Mouse (Mus musculus): Measurements from ENCODE around the gene Tmeff1. TPM values are rescaled to one million over a fixed set of nuclear protein-coding genes. Genes with fewer than 3 reads are reported as not detected.
"Not testable (repeated sequence)": the region's sequence is repeated elsewhere in the genome, so short reads cannot be mapped to it uniquely, and the experiment has no call there.

The Tmeff1 gene
- total RNA-seq, 1 experiment from 2014 or later = 0.48 TPM

DNA sequence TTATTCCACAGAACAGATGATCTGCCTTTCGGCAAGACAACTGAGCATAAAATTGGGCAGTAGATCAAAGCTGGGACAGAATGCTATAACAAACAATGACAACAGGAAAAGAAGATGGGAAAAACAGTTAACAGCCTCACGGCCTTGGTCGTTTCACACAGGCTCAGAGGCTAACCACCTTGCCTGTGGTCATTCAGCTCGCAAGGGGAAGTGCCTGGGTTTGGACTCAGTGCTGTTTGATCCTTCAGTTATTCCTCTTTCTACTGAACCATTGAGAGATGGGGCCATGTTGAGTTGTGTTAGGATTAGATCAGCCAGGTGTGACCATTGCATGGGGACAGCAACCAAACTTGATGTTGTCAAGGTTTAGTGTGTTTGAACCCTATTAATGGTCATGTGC is 75.2 kb downstream of the Tmeff1 start:
- no peak for ATAC-seq (replicated peaks; ENCODE audit: insufficient number of reproducible peaks, low FRiP score, low TSS enrichment, poor library complexity, severe bottlenecking)

DNA sequence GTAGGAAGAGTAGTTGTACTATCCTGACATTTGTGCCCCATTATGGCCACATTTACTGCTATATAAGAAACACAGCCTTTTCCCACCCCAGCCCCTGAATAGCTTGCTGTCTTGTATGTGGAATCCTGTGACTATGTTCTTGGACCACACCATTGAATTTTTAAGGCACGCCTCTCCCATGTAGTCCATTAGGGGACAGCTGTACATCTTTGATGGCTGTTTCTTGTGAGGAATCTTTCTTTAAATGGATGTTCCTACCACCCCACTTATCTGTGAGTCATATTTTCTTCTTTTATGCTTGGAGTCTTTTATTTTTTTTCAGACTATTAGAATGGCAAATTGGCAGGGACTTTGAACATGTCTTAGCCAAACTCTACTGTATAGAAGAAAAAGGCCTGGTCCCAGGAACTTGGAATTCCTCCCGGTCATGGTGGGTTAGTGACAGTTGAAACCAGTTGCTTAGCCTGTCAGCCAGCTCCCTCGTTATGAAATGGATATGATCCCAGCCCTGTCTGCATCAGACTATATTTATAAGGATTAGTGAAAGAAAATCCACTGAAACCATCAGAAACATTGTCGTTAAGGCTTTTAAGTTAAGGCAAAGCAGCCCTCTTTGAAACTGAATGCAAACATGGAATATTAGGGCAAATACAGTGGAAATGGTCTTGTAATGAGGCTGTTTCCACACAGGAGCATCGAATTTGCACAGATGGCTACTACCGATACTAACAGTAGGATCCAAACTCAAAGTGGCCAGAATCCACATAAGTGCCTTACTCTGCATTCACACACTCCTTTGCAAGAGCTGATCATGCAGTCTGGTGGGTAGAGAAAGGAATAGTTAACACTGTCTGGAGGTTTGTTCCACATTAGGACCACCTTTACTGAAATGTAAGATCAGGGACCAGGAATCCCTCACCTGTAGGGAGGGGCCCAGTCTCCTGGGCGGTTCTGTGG is 75.9 kb downstream of the Tmeff1 start:
- no peak for ATAC-seq (replicated peaks; ENCODE audit: insufficient number of reproducible peaks, low FRiP score, low TSS enrichment, poor library complexity, severe bottlenecking)

DNA sequence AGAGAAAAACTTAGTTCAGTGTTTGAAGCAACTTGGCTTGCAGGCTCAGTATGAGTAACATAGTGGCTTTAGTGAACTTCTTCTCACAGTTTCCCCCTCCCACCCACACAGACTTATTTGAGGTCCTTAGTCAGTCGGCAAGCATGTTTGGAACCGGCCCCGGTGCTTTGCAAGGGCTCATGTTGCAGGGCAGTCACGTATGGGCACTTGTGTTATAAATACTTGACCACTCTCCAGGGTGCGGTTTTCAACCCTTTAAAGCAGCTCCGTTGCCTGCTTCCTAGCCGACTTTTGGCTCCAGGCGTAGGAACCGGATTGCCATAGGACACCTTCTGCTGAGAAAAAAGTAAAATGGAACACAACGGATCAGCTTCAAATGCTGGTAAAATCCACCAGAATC is 78.3 kb downstream of the Tmeff1 start, which contains the start of gene Cavin4:
Cavin4 (plus strand) TSS at position 244 of the 400 bp plus-strand sequence.
- ATAC-seq (replicated peaks; ENCODE audit: insufficient number of reproducible peaks, low FRiP score, low TSS enrichment, poor library complexity, severe bottlenecking) = no peak

DNA sequence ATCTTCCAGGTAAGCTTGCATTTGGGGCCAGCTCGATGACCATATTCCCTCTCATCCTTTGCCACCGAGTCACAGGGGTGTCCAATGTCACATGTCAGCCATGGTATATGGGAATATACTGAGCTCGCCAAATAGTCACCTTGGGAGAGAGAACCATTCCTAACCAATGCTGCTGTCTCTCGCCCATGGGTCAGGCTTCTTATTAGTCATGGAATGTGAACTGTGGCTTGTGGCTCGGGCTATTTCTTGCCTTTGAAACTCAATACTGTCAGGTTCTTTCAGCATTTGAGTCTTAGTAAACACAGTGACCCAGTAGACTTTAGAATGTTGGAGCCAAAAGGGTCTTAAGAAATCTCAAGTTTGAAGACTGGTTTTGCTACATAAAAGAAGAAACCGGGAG is 79.0 kb downstream of the Tmeff1 start:
- ATAC-seq (replicated peaks; ENCODE audit: insufficient number of reproducible peaks, low FRiP score, low TSS enrichment, poor library complexity, severe bottlenecking) = no peak

- no peak for ATAC-seq (replicated peaks; ENCODE audit: insufficient number of reproducible peaks, low FRiP score, low TSS enrichment, poor library complexity, severe bottlenecking)
Observed at GRCm38 (mm10) chr4:48667279-48667678, 82.3 kb downstream of the Tmeff1 start.

- no peak for ATAC-seq (replicated peaks; ENCODE audit: insufficient number of reproducible peaks, low FRiP score, low TSS enrichment, poor library complexity, severe bottlenecking)
Observed at GRCm38 (mm10) chr4:48672915-48673314, 87.9 kb downstream of the Tmeff1 start.

DNA sequence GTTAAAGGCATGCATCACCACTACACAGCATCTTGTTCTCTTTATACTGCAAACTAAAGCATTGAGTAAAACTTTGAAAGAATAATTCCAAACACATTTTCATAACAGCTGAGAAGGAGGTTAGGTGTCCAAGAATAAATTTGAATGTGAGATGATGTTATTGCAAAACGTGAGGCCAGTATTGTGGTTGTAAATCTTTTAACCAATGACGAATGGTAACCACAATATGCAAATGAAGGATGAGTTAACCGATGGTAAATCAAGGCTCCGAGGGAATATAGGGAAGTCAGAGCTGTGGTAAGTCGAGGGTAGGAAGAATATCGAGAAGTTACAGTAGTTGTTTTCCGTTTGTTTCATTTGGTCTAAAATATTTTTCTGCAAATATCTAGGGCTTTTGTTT is 89.4 kb downstream of the Tmeff1 start:
- no peak for ATAC-seq (replicated peaks; ENCODE audit: insufficient number of reproducible peaks, low FRiP score, low TSS enrichment, poor library complexity, severe bottlenecking)

GRCm38 (mm10) chr4:48676570-48677185 is 91.7 kb downstream of the Tmeff1 start:
- ATAC-seq (replicated peaks; ENCODE audit: insufficient number of reproducible peaks, low FRiP score, low TSS enrichment, poor library complexity, severe bottlenecking) = no peak

DNA sequence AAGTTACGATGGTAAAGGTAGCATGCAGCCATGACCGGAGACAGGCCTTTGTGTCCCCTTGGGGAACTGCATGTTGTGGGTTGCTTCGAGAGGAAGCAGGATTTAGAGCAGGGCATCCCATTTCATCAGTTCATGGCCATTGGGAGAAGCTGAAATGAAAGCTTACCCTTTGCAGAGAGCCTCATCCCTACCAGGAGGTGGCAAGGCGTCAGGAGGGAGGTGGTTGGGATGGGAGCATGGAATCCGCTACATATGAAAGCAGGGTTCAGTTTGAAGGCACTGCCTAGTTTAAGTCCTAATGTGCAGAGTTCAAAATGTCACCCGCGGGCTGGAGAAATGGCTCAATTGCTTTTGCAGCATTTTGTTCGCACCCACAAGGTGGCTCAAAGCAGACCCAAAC is 92.3 kb downstream of the Tmeff1 start:
- no peak for ATAC-seq (replicated peaks; ENCODE audit: insufficient number of reproducible peaks, low FRiP score, low TSS enrichment, poor library complexity, severe bottlenecking)

DNA sequence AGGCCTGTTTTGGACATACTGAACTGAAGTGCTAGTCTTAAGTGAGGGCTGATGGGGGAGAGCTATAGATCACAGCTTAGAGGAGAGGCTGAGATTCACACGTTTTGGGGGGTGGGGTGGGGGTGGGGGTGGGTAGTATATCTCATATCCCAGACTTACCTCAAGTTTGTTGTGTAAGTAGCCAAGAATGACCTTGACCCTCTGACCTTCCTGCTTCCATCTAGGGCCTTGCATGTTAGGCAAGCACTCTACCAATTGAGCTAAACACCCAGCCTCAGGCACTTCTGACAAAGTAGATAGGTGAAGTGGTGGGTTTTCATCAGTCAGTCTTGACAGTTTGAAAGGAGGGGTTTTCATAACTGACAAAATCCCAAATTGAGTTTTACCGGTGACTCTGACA is 92.8 kb downstream of the Tmeff1 start:
- no peak for ATAC-seq (replicated peaks; ENCODE audit: insufficient number of reproducible peaks, low FRiP score, low TSS enrichment, poor library complexity, severe bottlenecking)

GRCm38 (mm10) chr4:48678793-48679192 is 93.8 kb downstream of the Tmeff1 start:
- no peak for ATAC-seq (replicated peaks; ENCODE audit: insufficient number of reproducible peaks, low FRiP score, low TSS enrichment, poor library complexity, severe bottlenecking)

DNA sequence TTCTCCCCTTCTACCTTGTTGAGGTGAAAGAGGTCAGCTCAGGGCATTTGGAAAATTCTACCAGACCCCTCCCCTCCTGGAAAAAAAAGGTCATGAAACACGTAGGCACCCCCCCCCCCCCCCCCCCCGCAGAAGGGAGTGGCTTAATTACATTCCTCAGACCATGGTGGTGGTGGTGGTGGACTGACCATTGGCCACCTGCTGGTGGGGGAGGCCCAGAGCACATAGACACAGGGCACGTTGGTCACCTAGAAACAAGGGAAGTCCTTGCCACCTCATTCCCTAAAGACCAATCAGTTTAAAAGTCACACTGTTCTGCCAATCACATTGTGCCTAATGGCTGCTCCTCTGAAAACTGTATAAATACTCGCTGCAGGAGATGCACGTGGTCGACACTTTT is 94.8 kb downstream of the Tmeff1 start:
- ATAC-seq (replicated peaks; ENCODE audit: insufficient number of reproducible peaks, low FRiP score, low TSS enrichment, poor library complexity, severe bottlenecking) = not testable (repeated sequence)

DNA sequence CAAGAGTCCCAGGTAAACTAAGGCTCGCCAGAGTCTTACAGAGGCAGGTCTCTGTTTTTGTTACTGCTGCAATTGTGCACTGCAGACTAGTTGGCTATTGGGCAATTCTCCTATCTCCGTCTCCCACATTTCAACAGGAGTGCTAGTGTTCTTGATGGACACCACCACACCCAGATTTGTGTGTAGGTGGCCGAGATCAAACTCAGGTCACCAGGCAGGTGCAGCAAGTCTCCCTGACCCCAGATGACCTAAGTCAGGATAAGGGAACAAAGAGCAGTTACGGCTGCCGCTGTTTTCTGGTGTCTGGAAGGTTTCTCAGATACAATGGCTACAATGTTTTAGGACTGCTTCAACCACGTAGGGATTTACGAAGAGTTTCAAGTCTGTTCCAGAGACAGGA is 95.2 kb downstream of the Tmeff1 start:
- no peak for ATAC-seq (replicated peaks; ENCODE audit: insufficient number of reproducible peaks, low FRiP score, low TSS enrichment, poor library complexity, severe bottlenecking)

DNA sequence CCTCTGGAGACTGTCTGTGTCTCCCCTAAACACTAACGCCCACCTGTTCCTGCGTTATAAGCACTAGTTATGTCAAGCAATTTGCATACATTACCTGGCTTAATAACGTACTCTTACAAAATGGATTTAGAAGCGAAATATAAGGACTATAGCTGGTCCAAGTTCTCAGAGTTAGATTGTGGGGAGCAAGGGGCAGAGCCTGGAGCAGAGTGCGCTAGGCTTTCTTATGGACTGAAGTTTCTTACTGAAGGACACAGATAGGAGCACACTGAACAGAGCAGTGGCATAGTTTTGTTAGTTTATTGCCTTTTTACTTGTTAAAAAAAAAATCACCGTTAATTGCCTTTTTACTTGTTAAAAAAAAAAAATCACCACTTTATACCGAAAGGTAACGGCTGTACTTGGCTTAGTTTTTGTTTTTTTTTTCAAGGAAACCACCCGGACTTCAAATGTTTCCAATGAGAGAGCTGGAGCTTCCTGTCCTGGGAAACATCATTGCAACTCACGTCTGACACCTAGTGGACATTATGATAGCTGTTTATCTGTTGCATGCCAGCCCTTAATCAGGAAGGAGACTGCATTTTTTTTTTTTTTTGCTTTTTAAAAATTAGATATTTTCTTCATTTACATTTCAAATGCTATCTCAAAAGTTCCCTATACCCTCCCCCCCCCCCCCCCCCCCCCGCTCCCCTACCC is 95.8 kb downstream of the Tmeff1 start:
- no peak for ATAC-seq (replicated peaks; ENCODE audit: insufficient number of reproducible peaks, low FRiP score, low TSS enrichment, poor library complexity, severe bottlenecking)

DNA sequence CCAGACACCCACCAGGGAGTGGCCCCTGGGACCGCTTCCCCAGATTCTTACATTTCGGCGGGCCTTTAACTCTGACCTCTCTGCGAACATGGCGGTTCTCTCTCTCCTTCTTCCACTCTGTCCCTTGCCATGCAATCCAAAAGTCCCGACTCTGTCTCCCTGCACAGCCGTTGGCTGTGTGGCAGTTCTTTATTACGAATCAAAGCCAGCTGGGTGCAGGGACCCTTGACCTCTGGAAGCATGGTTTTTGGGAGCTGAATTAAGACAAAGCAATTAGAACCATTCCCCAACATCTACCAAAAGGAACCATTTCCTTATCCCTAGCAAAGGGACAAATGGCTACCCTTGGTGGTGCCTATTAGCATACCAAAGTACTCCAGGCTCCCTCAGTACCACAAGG is 98.2 kb downstream of the Tmeff1 start:
- no peak for ATAC-seq (replicated peaks; ENCODE audit: insufficient number of reproducible peaks, low FRiP score, low TSS enrichment, poor library complexity, severe bottlenecking)

DNA sequence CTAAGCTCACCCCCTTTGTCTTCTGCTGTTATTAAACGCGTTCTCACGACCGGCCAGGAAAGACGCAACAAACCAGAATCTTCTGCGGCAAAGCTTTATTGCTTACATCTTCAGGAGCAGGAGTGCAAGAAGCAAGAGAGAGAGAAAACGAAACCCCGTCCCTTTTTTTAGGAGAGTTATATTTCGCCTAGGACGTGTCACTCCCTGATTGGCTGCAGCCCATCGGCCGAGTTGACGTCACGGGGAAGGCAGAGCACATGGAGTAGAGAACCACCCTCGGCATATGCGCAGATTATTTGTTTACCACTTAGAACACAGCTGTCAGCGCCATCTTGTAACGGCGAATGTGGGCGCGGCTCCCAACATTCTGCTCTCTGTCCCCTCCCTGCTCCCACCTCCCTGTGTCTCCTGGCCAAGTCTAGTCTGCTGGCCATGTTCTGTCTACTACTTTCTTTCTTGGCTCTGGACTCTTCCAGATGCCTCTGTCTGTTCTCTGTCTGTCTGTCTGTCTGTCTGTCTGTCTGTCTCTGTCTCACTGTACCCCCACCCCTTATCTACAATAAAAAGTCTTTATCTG is 98.7 kb downstream of the Tmeff1 start:
- ATAC-seq (replicated peaks; ENCODE audit: insufficient number of reproducible peaks, low FRiP score, low TSS enrichment, poor library complexity, severe bottlenecking) = not testable (repeated sequence)

DNA sequence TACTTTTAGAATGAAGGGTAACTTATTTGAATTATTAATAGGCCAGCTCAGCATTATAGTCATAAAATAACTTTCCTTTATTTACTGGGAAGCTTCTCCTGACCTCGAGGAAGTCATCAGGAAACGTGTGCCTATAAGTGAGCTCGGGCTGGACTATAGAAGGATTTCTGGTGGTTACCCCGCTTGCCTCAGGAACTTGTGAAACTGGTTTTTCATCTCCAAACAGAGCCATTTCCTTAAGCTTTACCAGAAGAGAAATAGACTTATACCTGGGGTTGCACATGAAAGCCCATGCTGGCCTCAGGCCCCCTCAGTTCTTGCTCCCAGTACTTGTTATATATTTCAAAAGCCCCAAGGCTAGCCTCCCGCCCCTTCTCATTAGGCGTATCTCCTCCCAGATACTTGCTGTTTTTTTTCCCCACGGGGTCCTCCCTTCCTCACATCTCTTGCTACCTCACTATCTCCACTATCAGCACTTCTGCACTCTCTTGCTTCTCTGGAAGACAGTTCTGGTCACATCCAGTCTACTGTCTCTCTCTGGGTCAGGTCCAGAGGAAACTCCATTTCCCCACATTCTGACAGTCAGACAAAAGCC is 99.7 kb downstream of the Tmeff1 start:
- no peak for ATAC-seq (replicated peaks; ENCODE audit: insufficient number of reproducible peaks, low FRiP score, low TSS enrichment, poor library complexity, severe bottlenecking)

- ATAC-seq (replicated peaks; ENCODE audit: insufficient number of reproducible peaks, low FRiP score, low TSS enrichment, poor library complexity, severe bottlenecking) = no peak
Observed at GRCm38 (mm10) chr4:48688148-48688547, 103.2 kb downstream of the Tmeff1 start.

DNA sequence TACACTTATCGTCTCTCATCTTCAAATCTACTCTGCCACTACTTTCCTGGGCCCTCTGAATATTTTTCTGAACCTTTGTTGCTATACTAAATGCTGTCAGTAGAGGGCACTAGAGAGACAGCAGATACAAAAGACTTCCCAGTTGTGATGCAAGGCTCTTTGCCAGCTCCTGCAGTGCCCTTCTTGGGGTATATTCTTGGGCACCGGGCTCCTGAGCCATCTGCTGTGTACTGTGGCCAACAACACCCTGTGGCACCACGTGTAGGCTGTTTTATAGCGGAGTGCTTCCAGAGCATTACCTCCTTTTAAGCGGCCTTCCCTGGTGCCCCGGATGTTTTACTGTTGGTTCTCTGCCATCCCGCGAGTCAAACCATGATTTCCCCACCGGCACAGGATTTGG is 105.7 kb downstream of the Tmeff1 start:
- no peak for ATAC-seq (replicated peaks; ENCODE audit: insufficient number of reproducible peaks, low FRiP score, low TSS enrichment, poor library complexity, severe bottlenecking)

All from monocyte, adult 5-6 weeks (primary cell).